Mouse (Mus musculus): ENCODE data around the gene Tmem107.

Tmem107 gene

GRCm38 (mm10) chr11:69094697-69095429 is 24.3 kb downstream of the Tmem107 start, which contains the start of gene Per1:
TSS of gene Per1 (plus strand) at chr11:69095217.
- peak; percentile 98 to 99 for DNase-seq

GRCm38 (mm10) chr11:69095511-69096231 is 25.1 kb downstream of the Tmem107 start:
- peak in 1 of 2 experiments; percentile 42 for DNase-seq

- no peak for DNase-seq
These were observed 25.9 kb downstream of the Tmem107 start for GRCm38 (mm10) chr11:69096360-69096986.

GRCm38 (mm10) chr11:69096987-69097900 is 26.6 kb downstream of the Tmem107 start:
- DNase-seq: peak; percentile 85 to 92

GRCm38 (mm10) chr11:69098039-69098761 is 27.6 kb downstream of the Tmem107 start:
- DNase-seq: no peak

GRCm38 (mm10) chr11:69098762-69099091 is 28.1 kb downstream of the Tmem107 start:
- DNase-seq: peak; percentile 99 to 100

GRCm38 (mm10) chr11:69099177-69099914 is 28.7 kb downstream of the Tmem107 start:
- DNase-seq: peak; percentile 83 to 92

- DNase-seq: peak; percentile 88 to 90
These were observed 29.3 kb downstream of the Tmem107 start for GRCm38 (mm10) chr11:69099915-69100345.

- peak in 1 of 2 experiments; percentile 29 for DNase-seq
These were observed 30.2 kb downstream of the Tmem107 start for GRCm38 (mm10) chr11:69100639-69101360.

GRCm38 (mm10) chr11:69101604-69102402 is 31.2 kb downstream of the Tmem107 start:
- DNase-seq: no peak

GRCm38 (mm10) chr11:69102403-69102725 is 31.8 kb downstream of the Tmem107 start:
- no peak for DNase-seq

GRCm38 (mm10) chr11:69103121-69103520 is 32.5 kb downstream of the Tmem107 start:
- no peak for DNase-seq

GRCm38 (mm10) chr11:69103531-69104435 is 33.2 kb downstream of the Tmem107 start:
- no peak for DNase-seq

GRCm38 (mm10) chr11:69104487-69104886 is 33.9 kb downstream of the Tmem107 start:
- no peak for DNase-seq

GRCm38 (mm10) chr11:69105227-69105626 is 34.6 kb downstream of the Tmem107 start:
- DNase-seq: no peak

GRCm38 (mm10) chr11:69105796-69106195 is 35.2 kb downstream of the Tmem107 start:
- DNase-seq: peak in 1 of 2 experiments; percentile 17

GRCm38 (mm10) chr11:69106299-69106698 is 35.7 kb downstream of the Tmem107 start:
- DNase-seq: peak in 1 of 2 experiments; percentile 38

- peak in 1 of 2 experiments; percentile 47 for DNase-seq
These were observed 36.2 kb downstream of the Tmem107 start for GRCm38 (mm10) chr11:69106842-69107241.
